Mouse (Mus musculus): ENCODE measurements around the gene Plod1. TPM values are rescaled to one million over a fixed set of nuclear protein-coding genes. Genes with fewer than 3 reads are reported as not detected.

Gene Plod1
- polyA plus RNA-seq, 1 experiment: 10.2 TPM

GRCm38 (mm10) chr4:147934134-147934533 is 2.4 kb downstream of the Plod1 start:
- Histone ChIP-seq H3K4me1 (ENCODE audit: control insufficient read depth, insufficient read depth, low read length) (no peaks in the 10 kb centered on the region; the same call in 1 of the 2 replicates), H3K4me3 (replicated peaks; ENCODE audit: control insufficient read depth, low read depth, low read length) (no peak overlapping the region), H3K27ac (ENCODE audit: control insufficient read depth, insufficient read depth, low read depth, low read length, poor library complexity) (no peak overlapping the region)
- WGBS: 66% methylated on average over 3 of the region's 3 CpGs
- no peak for TF ChIP-seq POLR2A (IDR thresholded peaks at IDR 0.05; ENCODE audit: borderline replicate concordance, control insufficient read depth, low read depth, low read length)
- no peak for TF ChIP-seq CTCF (IDR thresholded peaks at IDR 0.05; ENCODE audit: control insufficient read depth, insufficient read depth, low read length)

- 91% methylated on average over 14 of the region's 14 CpGs for WGBS
- TF ChIP-seq CTCF (IDR thresholded peaks at IDR 0.05; ENCODE audit: control insufficient read depth, insufficient read depth, low read length) (no peak), POLR2A (IDR thresholded peaks at IDR 0.05; ENCODE audit: borderline replicate concordance, control insufficient read depth, low read depth, low read length) (no peak)
Observed at GRCm38 (mm10) chr4:147930946-147931345, 5.6 kb downstream of the Plod1 start.

GRCm38 (mm10) chr4:147928540-147928939 is 8.0 kb downstream of the Plod1 start:
- H3K27ac ChIP-seq (ENCODE audit: control insufficient read depth, insufficient read depth, low read depth, low read length, poor library complexity): no peak overlapping the region
- TF ChIP-seq POLR2A (IDR thresholded peaks at IDR 0.05; ENCODE audit: borderline replicate concordance, control insufficient read depth, low read depth, low read length): no peak
- no peak for TF ChIP-seq CTCF (IDR thresholded peaks at IDR 0.05; ENCODE audit: control insufficient read depth, insufficient read depth, low read length)

More at GRCm38 (mm10) chr4:147930946-147931345, 5.6 kb downstream of the Plod1 start:
- H3K27ac ChIP-seq (ENCODE audit: control insufficient read depth, insufficient read depth, low read depth, low read length, poor library complexity): no peak overlapping the region
- no peak overlapping the region for H3K4me3 ChIP-seq (replicated peaks; ENCODE audit: control insufficient read depth, low read depth, low read length)
- H3K4me1 ChIP-seq (ENCODE audit: control insufficient read depth, insufficient read depth, low read length): no peaks in the 10 kb centered on the region; the same call in 1 of the 2 replicates

GRCm38 (mm10) chr4:147928136-147928535 is 8.4 kb downstream of the Plod1 start:
- no peak overlapping the region for H3K27ac ChIP-seq (ENCODE audit: control insufficient read depth, insufficient read depth, low read depth, low read length, poor library complexity)
- WGBS: 47% methylated on average over 9 of the region's 9 CpGs
- H3K4me3 ChIP-seq (replicated peaks; ENCODE audit: control insufficient read depth, low read depth, low read length): no peak overlapping the region
- H3K4me1 ChIP-seq (ENCODE audit: control insufficient read depth, insufficient read depth, low read length): no peaks in the 10 kb centered on the region; the same call in 1 of the 2 replicates
- TF ChIP-seq POLR2A (IDR thresholded peaks at IDR 0.05; ENCODE audit: borderline replicate concordance, control insufficient read depth, low read depth, low read length) (no peak), CTCF (IDR thresholded peaks at IDR 0.05; ENCODE audit: control insufficient read depth, insufficient read depth, low read length) (no peak)

More at GRCm38 (mm10) chr4:147928540-147928939, 8.0 kb downstream of the Plod1 start:
- Histone ChIP-seq H3K4me3 (replicated peaks; ENCODE audit: control insufficient read depth, low read depth, low read length) (no peak overlapping the region), H3K4me1 (ENCODE audit: control insufficient read depth, insufficient read depth, low read length) (no peaks in the 10 kb centered on the region; the same call in 1 of the 2 replicates)
- 76% methylated on average over 7 of the region's 7 CpGs for whole genome bisulfite sequencing

GRCm38 (mm10) chr4:147927705-147928104 is 8.9 kb downstream of the Plod1 start:
- no peak overlapping the region for H3K27ac ChIP-seq (ENCODE audit: control insufficient read depth, insufficient read depth, low read depth, low read length, poor library complexity)
- H3K4me3 ChIP-seq (replicated peaks; ENCODE audit: control insufficient read depth, low read depth, low read length): no peak overlapping the region

GRCm38 (mm10) chr4:147922341-147922740 is 14.2 kb downstream of the Plod1 start:
- TF ChIP-seq POLR2A (IDR thresholded peaks at IDR 0.05; ENCODE audit: borderline replicate concordance, control insufficient read depth, low read depth, low read length) (no peak), CTCF (IDR thresholded peaks at IDR 0.05; ENCODE audit: control insufficient read depth, insufficient read depth, low read length) (no peak)
- Histone ChIP-seq H3K4me1 (ENCODE audit: control insufficient read depth, insufficient read depth, low read length) (no peaks in the 10 kb centered on the region; the same call in 1 of the 2 replicates), H3K27ac (ENCODE audit: control insufficient read depth, insufficient read depth, low read depth, low read length, poor library complexity) (no peak overlapping the region), H3K4me3 (replicated peaks; ENCODE audit: control insufficient read depth, low read depth, low read length) (no peak overlapping the region)
- 42% methylated on average over 11 of the region's 11 CpGs for WGBS

More at GRCm38 (mm10) chr4:147927705-147928104, 8.9 kb downstream of the Plod1 start:
- TF ChIP-seq POLR2A (IDR thresholded peaks at IDR 0.05; ENCODE audit: borderline replicate concordance, control insufficient read depth, low read depth, low read length) (no peak), CTCF (IDR thresholded peaks at IDR 0.05; ENCODE audit: control insufficient read depth, insufficient read depth, low read length) (no peak)
- WGBS: 45% methylated on average over 8 of the region's 8 CpGs
- no peaks in the 10 kb centered on the region; the same call in 1 of the 2 replicates for H3K4me1 ChIP-seq (ENCODE audit: control insufficient read depth, insufficient read depth, low read length)

- H3K4me3 ChIP-seq (replicated peaks; ENCODE audit: control insufficient read depth, low read depth, low read length): no peak overlapping the region
- no peak for TF ChIP-seq CTCF (IDR thresholded peaks at IDR 0.05; ENCODE audit: control insufficient read depth, insufficient read depth, low read length)
- no peak for TF ChIP-seq POLR2A (IDR thresholded peaks at IDR 0.05; ENCODE audit: borderline replicate concordance, control insufficient read depth, low read depth, low read length)
- no peak overlapping the region for H3K27ac ChIP-seq (ENCODE audit: control insufficient read depth, insufficient read depth, low read depth, low read length, poor library complexity)
- no peaks in the 10 kb centered on the region; the same call in 1 of the 2 replicates for H3K4me1 ChIP-seq (ENCODE audit: control insufficient read depth, insufficient read depth, low read length)
- 86% methylated on average over 10 of the region's 10 CpGs for WGBS
Observed at GRCm38 (mm10) chr4:147920973-147921372, 15.6 kb downstream of the Plod1 start.

- TF ChIP-seq POLR2A (IDR thresholded peaks at IDR 0.05; ENCODE audit: borderline replicate concordance, control insufficient read depth, low read depth, low read length): no peak
- 0 out of 2 replicates have a peak, but pooled peaks have one; percentile 13 for TF ChIP-seq CTCF (IDR thresholded peaks at IDR 0.05; ENCODE audit: control insufficient read depth, insufficient read depth, low read length)
- no peak overlapping the region for H3K27ac ChIP-seq (ENCODE audit: control insufficient read depth, insufficient read depth, low read depth, low read length, poor library complexity)
- 48% methylated on average over 7 of the region's 7 CpGs for WGBS
- H3K4me3 ChIP-seq (replicated peaks; ENCODE audit: control insufficient read depth, low read depth, low read length): no peak overlapping the region
- no peaks in the 10 kb centered on the region; the same call in 1 of the 2 replicates for H3K4me1 ChIP-seq (ENCODE audit: control insufficient read depth, insufficient read depth, low read length)
Observed at GRCm38 (mm10) chr4:147918459-147919121, 18.0 kb downstream of the Plod1 start.

Data from bone marrow, adult 2 months (tissue).